Mouse (Mus musculus) thymus, adult 18-20 months (tissue): ENCODE results near the gene Inpp5k.
"Not testable (repeated sequence)": the region's sequence is repeated elsewhere in the genome, so short reads cannot be mapped to it uniquely, and the experiment has no call there.

Experiments used
- DNase-seq, 2 experiments: peaks; one replicate each; pipeline ENCODE4 v3.0.0; 2022; ENCODE audit warnings: mixed read lengths in 2 of 2

Gene Inpp5k

DNA sequence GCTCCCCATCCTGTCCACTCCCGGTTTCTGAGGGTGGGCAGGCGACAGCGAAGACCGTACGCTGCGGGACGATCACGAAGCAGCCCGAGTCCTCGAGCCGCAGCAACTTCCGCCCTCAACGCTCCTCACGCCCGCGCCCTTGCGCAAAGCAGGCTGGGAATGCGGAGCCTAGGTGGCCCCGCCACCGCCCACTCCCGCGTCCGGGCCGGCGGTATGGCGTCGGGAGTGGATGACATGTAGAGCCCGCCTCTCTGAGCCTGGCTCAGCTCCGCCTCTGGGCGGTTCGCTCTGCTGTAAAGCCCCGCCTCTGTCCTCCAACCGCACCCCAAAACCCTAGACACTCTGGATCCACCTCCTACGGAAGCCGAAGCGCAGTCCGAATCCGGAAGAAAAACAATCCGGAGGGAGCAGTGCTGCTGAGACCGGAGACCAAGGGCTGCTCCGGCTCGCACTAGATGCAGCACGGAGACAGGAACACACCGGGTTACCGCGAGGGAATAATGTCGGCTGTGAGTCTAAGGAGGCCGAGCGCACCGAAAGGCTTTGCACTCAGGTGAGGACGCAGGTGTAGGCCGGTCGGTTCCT lies at the start of gene Inpp5k:
Inpp5k (plus strand) TSS at position 344 of the 585 bp plus-strand sequence.
- DNase-seq: peak; percentile 97 to 98

DNA sequence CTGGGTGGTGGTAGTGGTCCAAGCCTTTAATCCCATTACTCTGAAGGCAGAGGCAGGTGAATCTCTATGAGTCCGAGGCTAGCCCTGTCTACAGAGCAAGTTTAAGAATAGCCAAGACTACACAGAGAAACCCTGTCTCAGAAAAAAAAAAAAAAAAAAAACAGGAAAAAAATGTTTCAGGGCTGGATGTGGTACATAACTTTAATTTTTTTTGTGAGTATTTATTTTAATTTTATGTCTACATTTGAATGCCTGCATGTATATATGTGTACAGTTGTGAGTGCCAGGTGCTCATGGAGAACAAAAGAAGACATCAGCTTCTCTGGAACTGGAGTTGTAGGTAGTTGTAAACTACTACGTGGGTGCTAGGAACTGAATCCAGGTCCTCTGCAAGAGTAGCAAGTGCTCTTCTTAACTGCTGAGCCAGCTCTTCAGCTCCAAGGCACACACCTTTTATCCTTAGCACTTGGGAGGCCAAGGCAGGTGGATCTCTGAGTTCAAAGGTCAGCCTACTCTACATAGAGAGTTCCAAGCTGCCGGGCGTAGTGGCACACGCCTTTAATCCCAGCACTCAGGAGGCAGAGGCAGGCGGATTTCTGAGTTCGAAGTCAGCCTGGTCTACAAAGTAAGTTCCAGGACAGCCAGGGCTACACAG lies 49.2 kb upstream of the Inpp5k start:
- no peak for DNase-seq

DNA sequence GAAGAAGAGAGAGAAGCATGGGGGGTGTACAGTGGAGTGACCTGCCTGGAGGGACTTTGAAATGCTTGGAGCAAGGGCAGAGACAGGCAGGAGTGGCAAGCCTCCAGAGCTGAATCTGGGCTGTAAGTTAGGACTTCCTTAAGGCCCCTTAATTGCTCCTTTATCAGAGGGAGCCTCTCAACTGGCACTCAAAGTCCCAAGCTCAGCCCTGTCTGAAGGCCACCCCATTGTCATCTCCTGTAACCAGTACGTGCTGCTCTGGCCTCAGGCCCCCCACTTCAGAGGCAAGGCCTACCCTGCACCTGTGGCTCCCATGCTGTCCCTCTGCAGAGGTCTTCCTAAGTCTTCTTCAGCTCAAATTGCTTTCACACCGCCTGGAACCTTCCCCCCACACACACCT lies 47.3 kb upstream of the Inpp5k start:
- DNase-seq: no peak

DNA sequence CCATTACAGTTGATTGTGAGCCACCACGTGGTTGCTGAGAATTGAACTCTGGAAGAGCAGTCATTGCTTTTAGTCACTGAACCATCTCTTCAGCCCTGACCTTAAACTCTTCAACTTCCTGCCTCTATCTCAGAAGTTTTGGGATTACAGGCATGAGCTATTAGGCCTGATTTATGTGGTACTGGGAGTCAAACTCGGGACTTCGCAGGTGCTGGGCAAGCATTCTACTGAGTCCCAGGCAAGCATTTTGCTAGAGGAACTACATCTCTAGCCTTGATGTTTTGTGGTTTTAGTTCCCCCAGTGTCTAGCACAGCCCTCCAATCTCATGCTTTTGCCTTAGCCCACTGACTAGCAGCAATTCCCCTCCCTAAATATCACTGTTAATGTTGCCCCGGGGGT lies 45.7 kb upstream of the Inpp5k start:
- DNase-seq: no peak

DNA sequence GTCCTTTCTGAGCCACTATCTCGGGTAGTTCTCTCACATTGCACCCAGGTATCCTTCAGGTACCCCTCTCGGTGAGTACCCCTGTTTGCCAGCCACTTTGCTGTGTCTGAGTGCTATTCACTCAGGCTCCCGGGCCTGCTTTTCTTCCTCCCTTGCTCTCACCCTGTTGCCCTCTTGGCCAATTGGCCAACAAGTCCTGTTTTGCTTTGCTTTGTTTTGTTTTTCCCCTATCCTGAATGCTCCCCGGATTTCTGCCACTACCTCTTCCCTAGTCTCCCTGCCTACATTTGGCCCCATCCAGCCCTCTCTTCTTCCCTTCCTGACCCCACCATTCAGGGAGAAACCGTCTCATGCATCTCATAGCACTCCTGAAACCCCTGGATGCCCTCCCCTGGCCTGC lies 44.8 kb upstream of the Inpp5k start:
- no peak for DNase-seq

DNA sequence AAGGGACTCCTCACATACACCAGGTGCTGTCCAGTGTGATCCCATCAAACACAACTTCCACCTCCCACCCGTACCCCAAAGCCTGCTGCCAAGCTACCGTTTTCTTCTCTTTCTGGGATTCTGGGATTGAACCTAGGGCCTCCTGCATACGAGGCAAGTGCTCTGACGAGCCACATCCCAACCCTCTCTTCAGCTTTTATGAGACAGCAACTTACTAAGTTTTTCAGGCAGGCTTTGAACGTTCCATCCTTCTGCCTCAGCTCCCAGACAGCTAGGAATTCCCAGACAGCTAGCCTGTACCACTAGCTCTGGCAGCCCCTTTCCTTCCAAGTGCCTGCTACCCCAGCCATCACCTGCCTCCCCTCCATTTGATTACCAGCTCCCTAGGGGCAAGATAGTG lies 43.8 kb upstream of the Inpp5k start:
- DNase-seq: no peak

DNA sequence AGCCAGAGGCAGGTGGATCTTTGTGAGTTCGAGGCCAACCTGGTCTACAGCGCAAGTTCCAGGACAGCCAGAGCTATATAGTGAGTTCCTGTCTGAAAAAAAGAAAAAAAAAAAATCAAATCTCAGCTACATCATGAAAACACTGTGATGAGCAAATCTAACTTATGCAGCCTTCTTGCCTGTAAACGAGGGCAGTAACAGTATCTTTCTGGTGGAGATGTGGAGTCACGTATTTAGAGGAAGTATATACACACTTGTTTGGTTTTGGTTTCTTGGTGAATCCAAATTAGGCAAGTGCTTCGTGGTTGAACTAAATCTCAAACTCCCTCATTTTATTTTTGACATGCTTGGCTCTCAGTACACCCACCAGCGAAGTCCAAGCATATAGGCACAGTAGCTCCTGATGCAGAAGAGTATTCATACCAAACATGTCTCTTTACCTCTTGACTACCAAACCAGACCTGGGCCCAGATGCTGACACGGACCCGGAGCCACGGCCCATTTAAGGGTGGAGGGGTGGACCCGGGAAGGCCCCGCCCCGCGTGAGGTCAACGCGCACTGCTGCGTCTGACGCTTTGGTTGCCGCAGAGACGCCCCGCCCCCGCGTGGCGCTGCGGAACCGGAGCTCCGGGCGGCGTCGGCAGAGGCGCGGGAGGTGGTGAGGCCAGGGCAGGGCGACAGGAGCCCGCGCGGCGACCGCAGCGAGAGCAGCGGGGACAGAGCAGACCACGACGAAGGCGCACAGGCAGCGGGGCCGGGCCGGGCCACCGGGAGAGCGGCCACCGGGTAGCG lies 43.1 kb upstream of the Inpp5k start, which contains the start of gene Pitpna:
Pitpna (plus strand) TSS at position 605 of the 792 bp plus-strand sequence.
- peak; percentile 91 for DNase-seq

DNA sequence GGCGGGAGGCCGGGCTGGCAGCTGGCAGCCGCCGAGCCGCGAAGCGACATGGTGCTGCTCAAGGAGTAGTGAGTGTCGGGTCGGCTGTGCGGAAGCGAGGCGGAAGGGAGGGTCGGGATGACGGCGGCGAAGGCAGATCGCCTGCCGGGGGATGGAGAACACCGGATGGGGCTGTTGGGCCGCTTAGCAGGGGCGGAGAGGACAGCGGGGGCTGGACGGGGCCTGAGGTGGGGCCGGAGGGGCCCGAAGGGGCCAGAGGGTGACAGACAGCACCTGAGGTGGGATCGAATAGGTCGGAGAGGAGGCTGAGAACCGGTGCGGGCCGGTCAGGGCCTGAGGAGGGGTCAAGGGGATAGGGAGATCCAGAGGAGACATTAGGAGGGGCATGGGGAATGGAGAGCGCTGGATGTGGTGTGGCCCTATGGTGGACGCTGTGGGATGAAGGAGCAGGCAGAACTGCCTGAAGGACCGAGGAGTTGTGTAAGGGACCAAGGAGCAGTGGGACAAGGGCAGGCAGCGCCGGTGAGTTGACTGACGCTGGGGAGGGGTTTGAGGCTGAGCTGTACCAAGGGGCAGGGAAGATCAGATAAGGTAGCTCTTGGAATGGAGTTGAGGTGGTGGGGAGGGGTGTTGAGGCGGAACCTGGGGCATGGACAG lies 42.4 kb upstream of the Inpp5k start:
- peak; percentile 79 to 84 for DNase-seq

DNA sequence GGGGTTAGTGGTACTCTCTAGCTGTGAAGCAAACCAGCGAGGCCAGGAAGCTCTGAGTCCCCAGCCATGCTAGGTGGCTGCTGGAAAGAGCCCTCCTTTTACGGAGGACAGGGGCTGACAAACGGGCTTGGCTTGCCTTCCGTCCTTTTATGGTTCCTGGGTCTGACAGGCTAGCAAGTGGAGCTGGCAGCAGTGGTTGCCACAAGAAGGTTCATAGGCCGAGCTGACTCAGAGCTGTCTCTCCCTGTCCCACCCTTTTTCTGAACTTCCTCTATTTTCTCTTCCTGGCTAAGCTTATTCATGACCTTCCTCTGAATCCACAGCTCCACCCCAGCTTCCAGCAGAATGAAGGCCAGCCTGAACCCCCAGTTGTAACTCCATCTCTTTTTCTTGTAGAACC lies 38.2 kb upstream of the Inpp5k start:
- no peak for DNase-seq

DNA sequence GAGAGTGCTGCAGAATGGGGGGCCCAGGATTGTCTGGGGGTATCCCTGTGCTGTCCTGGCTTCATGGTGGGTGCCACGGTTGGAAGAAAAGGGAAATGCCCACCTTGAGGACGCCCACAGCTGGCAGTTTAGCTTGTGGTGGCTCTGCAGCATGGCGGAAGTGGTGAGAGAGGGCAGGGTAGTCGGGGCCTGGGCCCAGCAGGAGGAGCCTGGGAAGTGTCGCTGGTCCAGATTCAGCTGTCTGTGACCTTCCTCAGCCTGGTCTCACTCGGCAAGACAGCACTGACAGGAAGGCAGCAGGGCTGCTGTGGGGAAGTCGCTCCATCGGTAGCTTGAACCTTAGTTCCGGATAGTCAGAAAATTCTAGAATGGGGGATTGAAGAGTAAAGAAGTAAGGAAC lies 36.4 kb upstream of the Inpp5k start:
- peak in 1 of 2 experiments; percentile 35 for DNase-seq

DNA sequence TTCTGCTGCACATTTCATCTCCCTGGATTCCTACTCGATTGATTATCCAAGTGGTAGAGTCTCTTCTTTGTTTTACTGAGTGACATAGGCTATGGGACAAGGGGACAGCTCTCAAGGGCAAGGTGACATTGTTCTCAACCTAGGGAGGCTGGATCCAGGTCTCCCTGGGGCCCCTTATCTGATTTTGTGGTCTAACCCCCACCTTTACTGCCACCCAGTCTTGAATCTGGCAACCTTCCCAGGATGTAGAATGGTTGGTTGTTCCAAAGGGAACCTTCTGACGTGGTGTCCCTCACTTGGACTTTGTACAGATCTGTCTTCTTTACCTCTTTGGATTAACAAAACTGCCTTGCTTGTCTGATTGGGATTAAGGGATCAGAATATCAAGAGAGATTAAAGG lies 35.4 kb upstream of the Inpp5k start:
- DNase-seq: no peak

DNA sequence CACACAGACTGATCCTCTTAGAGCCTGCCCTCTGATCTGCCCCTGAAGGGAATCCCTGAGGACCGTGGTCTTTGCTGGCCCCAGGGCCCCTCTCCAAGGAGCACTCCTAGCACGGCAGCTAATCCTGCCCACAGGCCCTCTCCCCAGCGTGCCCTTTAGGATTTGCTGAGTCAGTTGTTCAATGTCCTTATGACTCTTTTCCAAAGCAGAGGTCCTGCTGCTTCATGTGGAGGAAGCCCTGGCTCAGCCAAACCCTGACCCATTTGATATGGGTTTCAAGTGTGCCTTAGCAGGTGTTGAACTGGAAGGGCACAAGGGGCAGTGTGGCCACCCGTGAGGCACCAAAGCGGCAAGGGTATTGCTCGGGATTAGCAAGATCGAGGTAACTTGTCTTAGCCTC lies 35.0 kb upstream of the Inpp5k start:
- no peak for DNase-seq

DNA sequence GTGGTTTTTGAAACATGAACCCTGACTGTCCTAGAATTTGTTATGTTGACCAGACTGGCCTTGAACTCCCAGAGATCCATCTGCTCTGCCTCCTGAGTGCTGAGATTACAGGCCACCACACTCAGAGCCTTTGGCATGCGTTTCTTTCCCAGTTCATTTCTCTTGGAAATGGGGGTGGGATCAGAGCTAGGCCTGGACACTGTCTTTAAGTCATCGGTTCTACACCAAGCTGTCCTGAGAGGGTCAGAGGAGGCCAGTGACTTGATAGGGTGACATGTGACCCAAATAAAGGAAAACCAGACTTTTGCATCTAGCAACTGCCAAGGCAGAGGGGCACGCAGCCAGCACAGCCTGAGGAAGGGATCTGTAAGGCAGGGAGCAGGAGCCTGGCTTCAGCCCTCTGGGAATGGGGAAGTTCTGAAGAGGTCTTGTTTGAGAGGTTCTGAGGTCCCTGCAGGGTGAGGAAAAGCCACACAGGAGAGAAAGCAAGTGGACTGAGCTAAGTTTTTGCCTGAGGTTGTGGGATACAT lies 34.0 kb upstream of the Inpp5k start:
- DNase-seq: no peak

DNA sequence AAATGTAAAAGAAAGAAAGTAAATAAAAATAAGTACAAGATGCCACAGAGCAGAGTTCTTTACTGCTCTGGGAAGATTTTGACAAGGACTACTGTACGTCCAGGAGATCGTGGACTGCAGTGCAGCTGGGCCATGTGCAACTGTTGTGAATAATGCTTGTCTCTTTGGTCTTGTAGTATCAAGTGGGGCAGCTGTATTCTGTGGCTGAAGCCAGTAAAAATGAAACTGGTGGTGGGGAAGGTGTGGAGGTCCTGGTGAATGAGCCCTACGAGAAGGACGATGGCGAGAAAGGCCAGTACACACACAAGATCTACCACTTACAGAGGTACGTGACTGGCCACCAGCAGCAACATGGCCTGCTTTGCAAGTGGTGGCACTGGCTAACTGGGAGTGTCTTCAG lies 32.8 kb upstream of the Inpp5k start:
- DNase-seq: no peak

DNA sequence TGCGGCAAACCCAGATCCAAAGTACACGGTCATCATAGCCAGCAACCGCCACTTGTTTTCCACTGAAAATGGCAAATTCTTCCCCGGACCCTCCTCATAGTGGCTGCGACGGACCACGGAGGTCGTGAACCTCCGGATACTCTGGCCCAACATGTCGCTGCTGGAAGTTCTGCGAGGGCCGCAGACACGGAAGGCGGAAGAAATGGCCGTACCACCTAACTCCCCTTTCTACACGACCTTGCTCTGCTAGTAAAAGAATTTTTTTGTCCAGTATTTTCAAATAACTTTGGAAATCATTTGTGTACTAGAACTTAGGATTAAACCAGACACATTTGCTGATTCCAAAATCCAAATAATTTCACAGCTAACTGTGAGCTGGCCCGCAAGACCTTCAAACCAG lies 31.0 kb upstream of the Inpp5k start:
- DNase-seq: not testable (repeated sequence)

DNA sequence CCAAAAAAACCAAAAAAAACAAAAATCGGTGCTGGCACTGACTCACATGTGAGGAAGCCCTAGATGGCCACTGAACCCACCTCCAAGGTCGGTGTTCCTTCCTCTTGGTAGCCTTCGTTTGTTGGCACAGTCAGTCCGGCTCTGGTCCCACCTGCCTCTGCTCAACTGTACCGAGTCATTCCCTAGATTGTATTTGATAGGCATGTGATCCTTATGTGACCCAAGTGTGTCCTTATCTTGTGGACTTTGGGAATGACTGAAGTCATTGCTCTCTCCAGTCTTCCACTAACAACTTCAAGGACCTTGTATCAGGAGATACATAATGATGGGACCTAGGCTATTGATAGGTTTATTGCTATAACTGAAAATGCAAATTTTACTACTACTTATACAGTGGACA lies 26.0 kb upstream of the Inpp5k start:
- no peak for DNase-seq

DNA sequence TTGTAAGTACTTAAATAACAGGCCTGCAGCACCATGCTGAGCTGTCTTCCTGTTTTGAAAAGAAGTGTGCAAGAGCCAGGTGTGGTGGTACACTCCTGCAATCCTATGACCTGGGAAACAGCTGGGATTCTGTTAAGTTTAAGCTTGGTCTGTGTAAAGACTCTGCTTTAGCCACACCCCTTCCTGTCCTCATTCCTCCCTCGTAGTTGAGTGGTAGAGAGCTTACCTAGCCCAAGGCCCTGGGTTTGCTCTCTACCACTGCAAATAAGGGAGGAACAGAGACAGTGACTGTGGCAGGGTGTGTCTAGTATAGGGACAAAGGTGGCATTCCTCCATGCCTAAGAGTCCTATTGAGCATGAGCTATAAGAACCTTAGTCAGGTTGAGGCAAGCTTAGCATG lies 25.5 kb upstream of the Inpp5k start:
- no peak for DNase-seq

DNA sequence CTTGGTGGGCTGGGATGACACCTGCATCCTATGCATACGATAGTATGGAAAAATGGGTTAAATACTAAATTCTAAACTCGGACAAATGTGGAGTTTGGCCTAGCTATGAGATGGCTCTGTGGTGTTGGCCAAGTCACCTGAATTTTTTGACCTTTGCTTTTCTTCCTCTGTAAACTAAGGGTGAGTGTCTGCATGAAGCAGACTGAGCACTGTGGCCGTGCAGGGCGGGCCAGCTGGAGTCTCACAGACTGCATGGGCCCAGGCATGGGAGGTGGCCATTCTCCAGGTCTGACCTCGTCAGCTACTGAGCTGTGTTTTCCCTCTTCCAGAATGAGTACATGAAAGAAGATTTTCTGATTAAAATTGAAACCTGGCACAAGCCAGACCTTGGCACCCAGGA lies 22.0 kb upstream of the Inpp5k start:
- DNase-seq: no peak

DNA sequence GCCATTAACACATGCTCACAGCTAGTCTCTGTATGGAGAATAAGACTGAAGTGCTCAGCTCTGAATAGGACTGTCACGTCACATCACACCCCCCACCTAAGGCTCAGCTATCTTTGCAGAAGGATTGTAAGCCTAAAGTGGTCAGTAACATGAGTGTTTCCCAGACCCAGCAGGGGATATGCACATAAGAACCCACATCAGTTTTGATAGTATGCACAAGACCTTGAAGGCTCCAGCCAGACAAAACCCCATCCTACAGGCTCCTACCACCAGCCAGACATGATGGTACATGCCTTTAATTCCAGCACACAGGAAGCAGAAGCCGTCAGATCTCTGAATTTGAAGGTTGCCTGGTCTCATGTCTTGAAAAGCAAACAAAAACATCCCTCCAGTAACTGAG lies 20.8 kb upstream of the Inpp5k start:
- DNase-seq: no peak

DNA sequence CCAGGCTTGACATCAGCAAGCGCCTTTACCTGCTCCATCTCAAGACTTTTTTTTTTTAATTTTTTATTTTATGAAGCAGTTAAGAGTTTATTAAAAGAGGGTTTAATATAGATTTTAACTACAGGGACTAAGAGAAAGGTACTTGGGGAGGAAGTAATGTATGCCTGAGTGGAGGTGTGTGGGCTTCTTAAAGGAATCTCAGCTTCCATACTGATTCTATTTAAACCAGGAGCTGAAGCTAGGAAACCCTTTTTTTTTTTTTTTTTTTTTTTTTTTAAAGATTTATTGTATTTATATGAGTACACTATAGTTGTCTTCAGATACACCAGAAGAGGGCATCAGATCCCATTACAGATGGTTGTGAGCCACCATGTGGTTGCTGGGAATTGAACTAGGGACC lies 16.0 kb upstream of the Inpp5k start:
- DNase-seq: no peak

DNA sequence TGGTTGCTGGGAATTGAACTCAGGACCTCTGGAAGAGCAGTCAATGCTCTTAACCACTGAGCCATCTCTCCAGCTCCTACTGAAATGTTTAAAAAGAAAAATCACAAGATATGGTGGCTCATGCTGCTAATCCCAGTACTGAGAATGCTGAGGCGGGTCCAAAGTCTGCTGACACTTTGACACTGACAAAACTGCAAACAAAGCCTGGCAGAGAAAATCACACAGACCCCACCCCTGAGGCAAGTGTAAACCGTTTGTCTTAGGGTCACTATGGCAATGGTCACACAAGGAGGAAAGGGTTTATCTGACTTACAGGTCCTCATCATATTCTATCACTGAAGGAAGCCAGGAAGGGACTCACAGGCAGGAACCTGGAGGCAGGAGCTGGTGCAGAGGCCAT lies 15.2 kb upstream of the Inpp5k start:
- DNase-seq: no peak

DNA sequence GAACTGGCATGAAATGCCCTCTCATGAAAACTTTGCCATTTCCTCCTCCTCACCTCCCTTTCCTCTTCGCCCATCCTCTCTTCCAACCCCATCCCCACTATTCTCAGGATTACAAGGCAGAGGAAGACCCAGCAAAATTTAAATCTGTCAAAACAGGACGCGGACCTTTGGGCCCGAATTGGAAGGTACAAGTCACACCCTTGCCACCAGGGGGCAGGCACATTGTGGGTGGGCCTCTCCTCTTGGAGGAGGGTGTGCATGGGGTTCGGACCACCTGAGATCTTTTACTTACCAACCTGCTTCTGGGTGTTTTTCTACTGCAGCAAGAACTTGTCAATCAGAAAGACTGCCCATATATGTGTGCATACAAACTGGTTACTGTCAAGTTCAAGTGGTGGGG lies 11.7 kb upstream of the Inpp5k start:
- no peak for DNase-seq

DNA sequence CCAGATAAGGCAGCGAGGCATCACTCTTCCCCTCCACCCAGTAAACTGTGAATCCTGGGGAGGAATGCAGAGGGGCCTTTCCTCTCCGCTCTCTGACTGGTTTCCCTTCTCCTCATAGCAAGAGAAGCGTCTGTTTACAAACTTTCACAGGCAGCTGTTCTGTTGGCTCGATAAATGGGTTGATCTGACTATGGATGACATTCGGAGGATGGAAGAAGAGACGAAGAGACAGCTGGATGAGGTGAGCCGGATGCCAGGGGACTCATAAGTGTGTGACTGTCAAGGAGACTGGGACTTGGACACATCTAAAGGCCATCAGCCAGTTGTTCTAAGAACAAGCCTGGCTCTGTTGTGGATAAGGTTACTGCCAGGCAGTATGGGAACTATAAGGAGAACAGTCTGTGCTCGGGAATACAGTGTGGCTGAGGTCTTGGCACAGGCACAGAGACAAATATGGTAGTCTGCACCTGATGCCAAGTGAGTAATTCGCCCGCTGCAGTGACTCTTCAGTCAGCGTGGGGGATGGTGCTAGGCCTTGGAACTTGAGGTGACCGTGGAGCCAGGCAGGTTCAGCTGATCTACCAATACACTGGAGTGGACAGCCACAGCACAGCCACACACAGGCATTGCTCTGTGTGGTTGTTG lies 10.5 kb upstream of the Inpp5k start:
- no peak for DNase-seq
